Comparison of ENCODE assay signal across 21 mouse cellular contexts in genomic region chr12:25320262-25320767, GRCm38 (mm10).
DNase-seq lines count a peak whose midpoint lies in the region; TF ChIP-seq lines count a peak whose summit lies in the region.
"Had no signal": no experiment of that assay in that cellular context is flagged by ENCODE, and none has a peak within 500 bp of the region (broad histone marks: within the 10 kb centered on the region; RNA-seq: fewer than 3 reads in every experiment).

No protein-coding gene starts in this region.

- H3K27ac ChIP-seq in CH12.LX (ENCODE audit: insufficient read depth, low read depth) (no peak overlapping the region), macrophage (peak overlapping the region; percentile 33)
- peak overlapping the region; percentile 46; the same call in 1 of the 2 replicates for H3K27ac ChIP-seq in bone marrow, adult 2 months (ENCODE audit: control insufficient read depth, insufficient read depth, low read depth, low read length, poor library complexity)
- H3K27ac ChIP-seq: embryonic facial prominence, embryonic 13.5 days; embryonic facial prominence, embryonic 15.5 days; forebrain, embryonic 10.5 days; forebrain, embryonic 12.5 days had no signal

- WGBS in bone marrow, adult 2 months: 68% methylated on average over 3 of the region's 3 CpGs
- WGBS in macrophage (ENCODE audit: missing documents): 96% methylated on average over 3 of the region's 3 CpGs

- in situ Hi-C loops in CH12.LX (cut with MboI; ENCODE audit: low pct_ligation_motif_present, low pct_unique_long_range_greater_than_20kb, low sequenced_read_pairs): no loop called here

- peak; percentile 48 for DNase-seq in CH12.LX (ENCODE audit: extremely low read depth)
- no peak for DNase-seq in cerebellum, postnatal 10 days
- DNase-seq in urinary bladder, postnatal 25 days (ENCODE audit: low spot score): no peak
- DNase-seq: adrenal gland, adult 8-10 months; adrenal gland, postnatal 14 days; adrenal gland, postnatal 36 days; cerebellum, adult 11-12 months; cerebellum, adult 2 months; cerebellum, adult 9-10 months; cerebellum, postnatal 14 days; cerebellum, postnatal 36 days; embryo, embryonic 11 days had no signal

- H3K9ac ChIP-seq in CH12.LX (ENCODE audit: insufficient read depth, low read depth): no peak overlapping the region
- H3K9ac ChIP-seq: embryonic facial prominence, embryonic 13.5 days; embryonic facial prominence, embryonic 15.5 days; forebrain, embryonic 12.5 days had no signal

- H3K4me3 ChIP-seq in CH12.LX (replicated peaks in 1 of 3; ENCODE audit: low read depth in 2 of 3, low read length in 2 of 3, poor library complexity in 1 of 3): no peak overlapping the region
- H3K4me3 ChIP-seq in bone marrow, adult 2 months (replicated peaks; ENCODE audit: control insufficient read depth, low read depth, low read length): no peak overlapping the region
- H3K4me3 ChIP-seq in macrophage (ENCODE audit: inconsistent target): no peak overlapping the region
- H3K4me3 ChIP-seq: embryonic facial prominence, embryonic 13.5 days; embryonic facial prominence, embryonic 15.5 days; erythroblast, embryonic 14.5 days; forebrain, embryonic 10.5 days; forebrain, embryonic 12.5 days had no signal

- TF ChIP-seq POLR2A in CH12.LX (IDR thresholded peaks at IDR 0.05; ENCODE audit: low read depth, low read length): no peak
- TF ChIP-seq POLR2A in bone marrow, adult 2 months (IDR thresholded peaks at IDR 0.05; ENCODE audit: borderline replicate concordance, control insufficient read depth, low read depth, low read length): no peak

- peaks cover 22 to 40% of the 10 kb centered on the region in 2 experiments for H3K4me1 ChIP-seq in CH12.LX (ENCODE audit: control insufficient read depth in 1 of 2, insufficient read depth in 2 of 2)
- H3K4me1 ChIP-seq in bone marrow, adult 2 months (ENCODE audit: control insufficient read depth, insufficient read depth, low read length): peaks cover 5% of the 10 kb centered on the region
- H3K4me1 ChIP-seq: embryonic facial prominence, embryonic 15.5 days; forebrain, embryonic 10.5 days; forebrain, embryonic 12.5 days had no signal

- dilution Hi-C loops in CH12.LX (cut with MboI; ENCODE audit: extremely low pct_ligation_motif_present, extremely low pct_unique_long_range_greater_than_20kb, low sequenced_read_pairs): no loop called here

- peaks cover 4% of the 10 kb centered on the region for H3K27me3 ChIP-seq in CH12.LX (replicated peaks)
- H3K27me3 ChIP-seq: embryonic facial prominence, embryonic 13.5 days; embryonic facial prominence, embryonic 15.5 days; forebrain, embryonic 12.5 days; Patski had no signal

- H3K36me3 ChIP-seq in CH12.LX (replicated peaks in 1 of 2; ENCODE audit: control insufficient read depth in 1 of 2, insufficient read depth in 1 of 2, low read length in 1 of 2): no peaks in the 10 kb centered on the region
- no peaks in the 10 kb centered on the region for H3K36me3 ChIP-seq in macrophage (ENCODE audit: inconsistent target)
- H3K36me3 ChIP-seq: embryonic facial prominence, embryonic 13.5 days; embryonic facial prominence, embryonic 15.5 days; forebrain, embryonic 10.5 days; forebrain, embryonic 12.5 days; G1E had no signal

- no peaks in the 10 kb centered on the region for H3K9me3 ChIP-seq in CH12.LX (replicated peaks; ENCODE audit: low read length)
- H3K9me3 ChIP-seq: embryonic facial prominence, embryonic 13.5 days; embryonic facial prominence, embryonic 15.5 days; forebrain, embryonic 10.5 days; forebrain, embryonic 12.5 days had no signal

- no peak for TF ChIP-seq CTCF in CH12.LX (conservative IDR thresholded peaks at IDR 0.05 in 1 of 2, IDR thresholded peaks at IDR 0.05 in 1 of 2; ENCODE audit: low read depth in 2 of 2, low read length in 2 of 2)
- TF ChIP-seq CTCF in bone marrow, adult 2 months (IDR thresholded peaks at IDR 0.05; ENCODE audit: control insufficient read depth, insufficient read depth, low read length): no peak

- no peak; the same call in 1 of the 2 replicates for TF ChIP-seq EP300 in CH12.LX (IDR thresholded peaks at IDR 0.05; ENCODE audit: low read length)

- H3K79me2 ChIP-seq in CH12.LX (replicated peaks; ENCODE audit: control insufficient read depth, extremely low read depth, insufficient read depth, poor library complexity, severe bottlenecking) (no peaks in the 10 kb centered on the region), macrophage (ENCODE audit: inconsistent target) (no peaks in the 10 kb centered on the region)

- no peak for TF ChIP-seq RAD21 in CH12.LX (IDR thresholded peaks at IDR 0.05; ENCODE audit: low read depth, low read length)

- H3K4me2 ChIP-seq in CH12.LX (ENCODE audit: insufficient read depth, low read depth, poor library complexity, severe bottlenecking): 0 out of 2 replicates have a peak overlapping the region, but pooled peaks have one; percentile 14
- H3K4me2 ChIP-seq: embryonic facial prominence, embryonic 13.5 days; embryonic facial prominence, embryonic 15.5 days; forebrain, embryonic 12.5 days had no signal

TF ChIP-seq in CH12.LX, 34 proteins besides CTCF, POLR2A, EP300 and RAD21:
- TF ChIP-seq USF2 (conservative IDR thresholded peaks at IDR 0.05; ENCODE audit: low read depth, low read length) (0 out of 2 replicates have a peak, but pooled peaks have one; percentile 14), KAT2A (IDR thresholded peaks at IDR 0.05; ENCODE audit: insufficient replicate concordance, low read length) (no peak), GABPA (IDR thresholded peaks at IDR 0.05; ENCODE audit: insufficient replicate concordance, low read depth, low read length) (no peak), CHD2 (IDR thresholded peaks at IDR 0.05; ENCODE audit: low read length) (peak; percentile 33; the same call in 1 of the 2 replicates), MAZ (IDR thresholded peaks at IDR 0.05; ENCODE audit: low read depth, low read length) (0 out of 2 replicates have a peak, but pooled peaks have one; percentile 39), USF1 (IDR thresholded peaks at IDR 0.05; ENCODE audit: low read depth, low read length) (no peak), MEF2A (IDR thresholded peaks at IDR 0.05; ENCODE audit: borderline replicate concordance, low read depth, low read length) (peak; percentile 58; the same call in 1 of the 2 replicates), RCOR1 (conservative IDR thresholded peaks at IDR 0.05; ENCODE audit: low read depth, low read length) (0 out of 2 replicates have a peak, but pooled peaks have one; percentile 58), TCF12 (IDR thresholded peaks at IDR 0.05; ENCODE audit: low read depth, low read length) (peak; percentile 32; the same call in 1 of the 2 replicates), MAFK (IDR thresholded peaks at IDR 0.05; ENCODE audit: insufficient replicate concordance, low read length) (peak; percentile 43; the same call in 1 of the 2 replicates), POLR2AphosphoS2 (IDR thresholded peaks at IDR 0.05; ENCODE audit: low read depth, low read length) (no peak), ZMIZ1 (IDR thresholded peaks at IDR 0.05; ENCODE audit: low read depth, low read length) (no peak), NRF1 (IDR thresholded peaks at IDR 0.05; ENCODE audit: low read depth, low read length) (no peak), ZNF384 (IDR thresholded peaks at IDR 0.05; ENCODE audit: low read depth, low read length) (peak; percentile 15; the same call in 1 of the 2 replicates), ETS1 (conservative IDR thresholded peaks at IDR 0.05; ENCODE audit: low read depth, low read length) (peak; percentile 80), SIN3A (IDR thresholded peaks at IDR 0.05; ENCODE audit: low read length) (peak; percentile 69; the same call in 1 of the 2 replicates), MYC (IDR thresholded peaks at IDR 0.05; ENCODE audit: low read depth, low read length) (0 out of 2 replicates have a peak, but pooled peaks have one; percentile 10), IRF4 (IDR thresholded peaks at IDR 0.05; ENCODE audit: low read depth, low read length) (peak; percentile 41; the same call in 1 of the 2 replicates), BHLHE40 (IDR thresholded peaks at IDR 0.05; ENCODE audit: low read depth, low read length) (peak; percentile 60; the same call in 1 of the 2 replicates)
